Mouse (Mus musculus) adrenal gland (tissue): ENCODE results near the gene Gtdc1.

Experiments
- intact Hi-C: fragments of 180-260 bp; cut with DNase I; formaldehyde crosslinking; loops from one replicate; pipeline ENCODE4 v1.15.1; 2025

Gtdc1 gene

GRCm38 (mm10) chr2:44539121-44539634 is 388.3 kb downstream of the Gtdc1 start:
- intact Hi-C loops, result no loop called here

- intact Hi-C loops, result no loop called here
These were observed 389.3 kb downstream of the Gtdc1 start for GRCm38 (mm10) chr2:44538135-44538534.

GRCm38 (mm10) chr2:44535760-44536159 is 391.7 kb downstream of the Gtdc1 start:
- intact Hi-C loops, result no loop called here

GRCm38 (mm10) chr2:44535136-44535675 is 392.3 kb downstream of the Gtdc1 start:
- intact Hi-C loops, result no loop called here

GRCm38 (mm10) chr2:44526110-44527032 is 401.1 kb downstream of the Gtdc1 start:
- intact Hi-C loops, result no loop called here

GRCm38 (mm10) chr2:44525187-44525919 is 402.1 kb downstream of the Gtdc1 start:
- intact Hi-C loops, result no loop called here

GRCm38 (mm10) chr2:44519236-44519635 is 408.2 kb downstream of the Gtdc1 start:
- intact Hi-C loops, result no loop called here

GRCm38 (mm10) chr2:44518085-44518484 is 409.4 kb downstream of the Gtdc1 start:
- intact Hi-C loops, result no loop called here
